Mouse (Mus musculus): Measurements from ENCODE around the gene Rnf40.

GRCm38 (mm10) chr7:127572895-127573471, 15.6 kb upstream of the Rnf40 start, which contains the start of gene Phkg2:
- no peak for TF ChIP-seq CTCF (IDR thresholded peaks at IDR 0.05 in 2 of 3, conservative IDR thresholded peaks at IDR 0.05 in 1 of 3; ENCODE audit: control insufficient read depth in 1 of 3, insufficient read depth in 1 of 3, low read depth in 2 of 3, low read length in 3 of 3, poor library complexity in 1 of 3, severe bottlenecking in 1 of 3)
- TF ChIP-seq POLR2A (IDR thresholded peaks at IDR 0.05; ENCODE audit: control insufficient read depth in 1 of 2, insufficient read depth in 1 of 2, low read depth in 1 of 2, low read length in 2 of 2, poor library complexity in 1 of 2) = peak; percentile 62 to 97; a peak in 2 of 4 replicates
- peak; percentile 94 for TF ChIP-seq MYC (IDR thresholded peaks at IDR 0.05; ENCODE audit: low read depth, low read length)
- TF ChIP-seq GATA1 (IDR thresholded peaks at IDR 0.05; ENCODE audit: low read depth, low read length) = no peak
- TF ChIP-seq MEF2A (IDR thresholded peaks at IDR 0.05; ENCODE audit: extremely low read depth, insufficient replicate concordance, low read depth, low read length, poor library complexity, severe bottlenecking) = no peak
- no peak for TF ChIP-seq ZC3H11A (IDR thresholded peaks at IDR 0.05; ENCODE audit: low read depth, low read length)
- TF ChIP-seq ETS1 (IDR thresholded peaks at IDR 0.05; ENCODE audit: low read depth, low read length) = no peak
- TF ChIP-seq POLR2AphosphoS5 (IDR thresholded peaks at IDR 0.05; ENCODE audit: borderline replicate concordance, low read depth, low read length) = no peak
- TF ChIP-seq HCFC1 (IDR thresholded peaks at IDR 0.05; ENCODE audit: low read depth, low read length) = peak; percentile 84
- TF ChIP-seq TCF12 (IDR thresholded peaks at IDR 0.05; ENCODE audit: low read depth, low read length) = peak; percentile 38; the same call in 1 of the 2 replicates
- peak; percentile 41; the same call in 1 of the 2 replicates for TF ChIP-seq RCOR1 (IDR thresholded peaks at IDR 0.05; ENCODE audit: low read depth, low read length)
- no peak for TF ChIP-seq MAFK (IDR thresholded peaks at IDR 0.05; ENCODE audit: borderline replicate concordance, low read depth, low read length)
- no peak for TF ChIP-seq JUND (IDR thresholded peaks at IDR 0.05; ENCODE audit: low read depth, low read length)
